Comparison of ENCODE assay signal across 18 mouse cellular contexts in the genomic region with DNA sequence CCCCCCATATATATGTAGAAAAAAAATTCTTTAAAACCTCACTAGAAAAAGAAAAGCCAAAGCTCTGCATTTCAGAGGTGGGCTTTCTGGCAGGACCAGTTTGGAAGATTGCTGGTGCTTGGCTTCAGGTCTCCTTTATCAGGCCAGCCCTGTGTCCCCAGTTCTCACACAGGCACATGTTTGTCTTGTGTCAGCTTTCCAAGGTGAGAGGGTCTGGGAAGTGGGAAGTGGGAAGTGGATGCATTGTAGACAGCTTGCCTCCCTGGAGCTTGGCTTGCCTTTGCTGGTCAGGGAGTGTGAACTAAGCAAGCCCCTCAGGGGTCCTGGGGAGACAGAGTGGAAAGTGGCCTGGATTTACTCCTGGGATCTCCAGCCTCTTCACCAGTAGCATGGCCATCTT.
"Had no signal": no experiment of that assay in that cellular context is flagged by ENCODE, and none has a peak within 500 bp of the region (broad histone marks: within the 10 kb centered on the region; RNA-seq: fewer than 3 reads in every experiment).

No protein-coding gene starts in this region.

- ATAC-seq: hindbrain, embryonic 16.5 days; inflammation-experienced regulatory T-cells, adult 6 months; intestine, postnatal 0 days; liver, embryonic 12.5 days; midbrain, embryonic 13.5 days had no signal

- H3K27ac ChIP-seq: layer of hippocampus, adult 2 months; limb, embryonic 15.5 days; liver, embryonic 12.5 days; midbrain, embryonic 13.5 days; neural tube, embryonic 12.5 days had no signal

- H3K4me3 ChIP-seq: layer of hippocampus, adult 2 months; limb, embryonic 15.5 days; liver, embryonic 12.5 days; midbrain, embryonic 13.5 days; myocyte; neural tube, embryonic 12.5 days had no signal

- H3K9ac ChIP-seq: limb, embryonic 15.5 days; liver, embryonic 12.5 days; midbrain, embryonic 13.5 days; neural tube, embryonic 12.5 days had no signal

- DNase-seq: kidney, adult 9 months; kidney, postnatal 10 days; kidney, postnatal 4 days; lung, postnatal 14 days; retina, postnatal 1 day; right cerebral cortex, postnatal 4 days; spleen, adult 18-20 months; thymus, adult 2 months; thymus, postnatal 25 days had no signal

- H3K4me2 ChIP-seq: limb, embryonic 15.5 days; liver, embryonic 12.5 days; midbrain, embryonic 13.5 days; neural tube, embryonic 12.5 days had no signal

- H3K9me3 ChIP-seq: limb, embryonic 15.5 days; liver, embryonic 12.5 days; midbrain, embryonic 13.5 days; neural tube, embryonic 12.5 days had no signal

- H3K27me3 ChIP-seq: limb, embryonic 15.5 days; midbrain, embryonic 13.5 days; neural tube, embryonic 12.5 days had no signal

- H3K36me3 ChIP-seq: limb, embryonic 15.5 days; liver, embryonic 12.5 days; midbrain, embryonic 13.5 days; neural tube, embryonic 12.5 days had no signal
